Mouse (Mus musculus) kidney, adult 18-20 months (tissue): ENCODE results near the gene Phlpp1.

Experiments used
- DNase-seq: peaks from one replicate; pipeline ENCODE4 v3.0.0; 2021

Phlpp1 gene

GRCm38 (mm10) chr1:106168001-106168400, 3.6 kb upstream of the Phlpp1 start:
- DNase-seq = no peak

- DNase-seq = no peak
Measured at GRCm38 (mm10) chr1:106168801-106169200, 2.8 kb upstream of the Phlpp1 start.

GRCm38 (mm10) chr1:106169741-106170265, 1.7 kb upstream of the Phlpp1 start:
- no peak for DNase-seq

- peak; percentile 73 for DNase-seq
Measured at GRCm38 (mm10) chr1:106172301-106172930, 864 bp downstream of the Phlpp1 start.

- peak; percentile 57 for DNase-seq
Measured at GRCm38 (mm10) chr1:106172931-106173371, 1.4 kb downstream of the Phlpp1 start.

- DNase-seq = no peak
Measured at GRCm38 (mm10) chr1:106173621-106174156, 2.1 kb downstream of the Phlpp1 start.

GRCm38 (mm10) chr1:106174598-106174997, 3.0 kb downstream of the Phlpp1 start:
- DNase-seq = no peak

GRCm38 (mm10) chr1:106175360-106175759, 3.8 kb downstream of the Phlpp1 start:
- no peak for DNase-seq

GRCm38 (mm10) chr1:106176791-106177190, 5.2 kb downstream of the Phlpp1 start:
- DNase-seq = no peak

GRCm38 (mm10) chr1:106177868-106178790, 6.6 kb downstream of the Phlpp1 start:
- no peak for DNase-seq

GRCm38 (mm10) chr1:106183701-106184100, 12.1 kb downstream of the Phlpp1 start:
- DNase-seq = no peak

- no peak for DNase-seq
Measured at GRCm38 (mm10) chr1:106184780-106185460, 13.4 kb downstream of the Phlpp1 start.

- no peak for DNase-seq
Measured at GRCm38 (mm10) chr1:106185461-106185924, 13.9 kb downstream of the Phlpp1 start.

- DNase-seq = no peak
Measured at GRCm38 (mm10) chr1:106186062-106186461, 14.5 kb downstream of the Phlpp1 start.

- no peak for DNase-seq
Measured at GRCm38 (mm10) chr1:106187480-106187879, 15.9 kb downstream of the Phlpp1 start.

GRCm38 (mm10) chr1:106188756-106189155, 17.2 kb downstream of the Phlpp1 start:
- no peak for DNase-seq

GRCm38 (mm10) chr1:106189311-106189710, 17.8 kb downstream of the Phlpp1 start:
- no peak for DNase-seq

GRCm38 (mm10) chr1:106190695-106191094, 19.1 kb downstream of the Phlpp1 start:
- no peak for DNase-seq

GRCm38 (mm10) chr1:106191885-106192284, 20.3 kb downstream of the Phlpp1 start:
- no peak for DNase-seq

GRCm38 (mm10) chr1:106192864-106193470, 21.4 kb downstream of the Phlpp1 start:
- DNase-seq = no peak

- DNase-seq = no peak
Measured at GRCm38 (mm10) chr1:106193487-106193886, 21.9 kb downstream of the Phlpp1 start.

GRCm38 (mm10) chr1:106194263-106194662, 22.7 kb downstream of the Phlpp1 start:
- DNase-seq = no peak
